Mouse (Mus musculus) CD8-positive naive resting alpha-beta T cell, adult 2 months (primary cell): Measurements from ENCODE around the gene Ift81.

Experiments used
- DNase-seq, 2 experiments: peaks; one replicate each; pipeline ENCODE4 v3.0.0; 2022; ENCODE audit warnings: low read depth in 2 of 2, low spot score in 2 of 2

The Ift81 gene

GRCm38 (mm10) chr5:122518247-122518646 lies 96.1 kb downstream of the Ift81 start:
- DNase-seq: no peak

DNA sequence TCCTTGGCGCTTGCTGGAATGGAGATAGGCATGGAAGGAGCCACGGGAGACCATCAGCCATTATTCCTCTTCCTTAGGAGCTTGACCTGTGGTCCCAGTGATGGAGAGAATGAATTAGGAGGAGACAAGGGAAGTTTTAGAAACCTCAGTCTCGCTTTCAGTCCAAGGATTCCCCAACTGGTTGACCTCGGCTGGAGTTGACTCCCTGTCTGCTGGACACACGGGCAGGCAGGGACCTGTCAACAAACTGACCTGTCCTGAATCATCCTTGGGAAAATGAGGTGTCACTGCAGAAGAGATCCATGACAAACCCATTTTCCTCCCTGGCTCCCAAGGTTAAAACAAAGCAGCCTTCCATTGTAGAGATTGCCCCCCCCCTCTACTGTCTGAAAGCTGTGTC lies 97.4 kb downstream of the Ift81 start:
- DNase-seq: no peak

- no peak for DNase-seq
Measured at GRCm38 (mm10) chr5:122516029-122516730, 98.1 kb downstream of the Ift81 start.

DNA sequence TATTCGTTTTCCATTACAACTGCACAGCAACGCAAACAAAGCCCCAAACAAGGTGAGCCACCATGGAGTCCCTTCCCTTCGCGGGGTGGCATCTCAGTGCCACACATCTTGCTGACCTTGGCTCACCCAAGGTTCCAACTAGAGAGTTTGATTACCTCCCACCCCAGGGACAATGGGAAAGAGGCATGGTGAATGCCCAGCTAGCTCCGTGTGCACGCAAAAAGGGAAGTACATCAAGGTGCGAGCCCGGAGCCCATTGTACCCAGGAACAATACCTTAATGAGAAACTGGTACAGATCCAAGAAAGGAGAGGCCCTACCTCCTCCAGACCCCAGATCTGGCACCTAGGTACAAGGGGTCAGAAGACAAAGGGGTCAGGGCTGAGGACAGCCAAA lies 100.2 kb downstream of the Ift81 start:
- DNase-seq: no peak

GRCm38 (mm10) chr5:122513421-122514126 lies 100.7 kb downstream of the Ift81 start:
- DNase-seq: no peak

DNA sequence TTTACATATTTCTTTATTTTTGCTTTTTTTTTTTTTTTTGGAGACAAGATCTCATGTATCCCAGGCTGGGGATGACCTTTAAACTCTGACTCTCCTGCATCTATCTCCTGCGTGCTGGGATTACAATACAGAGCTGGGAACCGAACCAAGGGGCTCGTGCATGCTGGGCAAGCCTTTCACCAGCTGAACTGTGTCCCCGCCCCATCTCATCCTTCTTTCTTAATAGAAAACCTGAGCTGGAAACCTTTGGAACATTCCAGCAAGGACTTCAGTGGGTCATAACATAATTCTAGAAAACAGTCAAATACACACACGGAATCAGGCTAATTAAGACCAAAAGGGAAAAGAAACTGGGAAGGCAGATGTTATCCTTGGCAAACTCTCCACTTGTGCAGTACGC lies 102.3 kb downstream of the Ift81 start:
- no peak for DNase-seq

DNA sequence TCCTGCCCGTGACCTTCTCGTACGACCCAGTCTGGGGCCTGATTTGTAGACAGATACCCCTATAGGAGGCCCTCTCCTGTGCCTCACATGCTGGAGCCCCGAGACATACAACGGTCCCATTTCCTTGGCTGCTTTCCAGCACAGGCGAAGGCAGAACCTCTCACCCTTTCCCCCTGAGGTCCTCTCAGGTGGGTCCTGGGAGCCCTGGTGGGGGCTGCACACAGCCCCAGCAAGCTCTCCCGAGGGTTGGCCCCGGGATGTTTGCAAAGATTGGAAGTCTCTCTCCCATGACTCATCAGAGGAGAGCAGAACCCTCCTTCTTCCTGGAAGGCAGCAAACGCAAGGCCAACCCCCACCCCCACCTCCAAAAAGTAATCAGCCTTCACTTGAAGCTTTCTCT lies 102.9 kb downstream of the Ift81 start:
- no peak for DNase-seq

DNA sequence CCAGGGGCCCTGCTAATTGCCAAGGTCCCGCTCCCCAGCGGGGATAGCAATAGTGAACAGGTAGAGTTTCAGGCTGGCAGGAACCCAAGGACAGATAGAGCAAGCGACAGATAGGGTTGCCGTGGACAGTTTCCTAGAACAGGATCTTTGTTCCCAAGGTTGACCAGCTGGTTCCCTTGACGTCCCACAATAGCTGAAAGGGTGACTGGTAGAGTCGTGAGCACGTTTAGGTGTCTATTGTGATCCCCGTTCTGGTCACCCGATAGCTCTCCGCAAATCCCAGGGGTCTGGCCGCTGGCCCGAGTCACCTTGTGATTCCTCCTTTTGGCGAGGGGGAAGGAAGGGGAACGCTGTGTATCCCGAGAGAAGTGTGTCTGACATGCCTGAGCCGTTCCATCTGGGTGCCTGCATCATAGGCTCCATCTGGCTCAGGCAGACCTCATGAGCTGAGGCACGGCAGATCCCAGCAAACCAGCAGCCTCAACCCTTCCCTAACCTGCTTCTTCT lies 103.6 kb downstream of the Ift81 start:
- DNase-seq: no peak

- DNase-seq: no peak
Measured at GRCm38 (mm10) chr5:122509608-122510007, 104.7 kb downstream of the Ift81 start.

DNA sequence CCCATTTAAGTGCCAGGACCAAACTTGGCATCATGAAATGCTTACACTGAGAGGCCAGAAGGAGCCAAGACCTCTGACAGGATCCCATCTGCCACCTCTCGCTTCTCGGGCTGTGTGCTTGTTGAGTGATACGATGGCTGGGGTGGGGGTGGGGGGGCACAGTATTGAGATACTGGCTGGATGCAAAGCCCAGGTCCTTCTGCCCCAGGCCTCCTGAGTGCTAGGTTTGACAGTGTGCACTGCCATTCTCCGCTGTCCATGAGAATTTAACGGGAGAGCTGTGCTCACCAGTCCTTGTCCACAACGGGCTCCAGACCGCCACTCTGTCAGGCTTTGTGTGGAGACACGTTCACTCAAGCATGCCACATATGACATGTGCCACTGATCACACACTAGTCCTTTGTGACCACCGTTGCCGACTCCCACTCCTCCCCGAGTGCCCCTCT lies 105.4 kb downstream of the Ift81 start:
- no peak for DNase-seq

- no peak for DNase-seq
Measured at GRCm38 (mm10) chr5:122507396-122507795, 106.9 kb downstream of the Ift81 start.

- DNase-seq: no peak
Measured at GRCm38 (mm10) chr5:122506462-122506861, 107.9 kb downstream of the Ift81 start.

GRCm38 (mm10) chr5:122505554-122505953 lies 108.8 kb downstream of the Ift81 start:
- no peak for DNase-seq

- no peak for DNase-seq
Measured at GRCm38 (mm10) chr5:122503760-122504119, 110.6 kb downstream of the Ift81 start.

GRCm38 (mm10) chr5:122503015-122503759 lies 111.1 kb downstream of the Ift81 start:
- DNase-seq: no peak

GRCm38 (mm10) chr5:122502077-122502941 lies 112.0 kb downstream of the Ift81 start, which contains the start of gene Atp2a2:
Gene Atp2a2, minus strand, starts transcription at chr5:122502225.
- DNase-seq: peak; percentile 83 to 84

GRCm38 (mm10) chr5:122501101-122502076 lies 112.9 kb downstream of the Ift81 start:
- DNase-seq: peak; percentile 32 to 35

- DNase-seq: no peak
Measured at GRCm38 (mm10) chr5:122500563-122500962, 113.8 kb downstream of the Ift81 start.
